Mouse (Mus musculus) urinary bladder, postnatal 4 days (tissue): ENCODE measurements around the gene Patz1.

Source experiments
- DNase-seq, 2 experiments: peaks; one replicate each; pipeline ENCODE4 v3.0.0; 2021 to 2022; ENCODE audit warnings: low spot score in 2 of 2

The Patz1 gene

GRCm38 (mm10) chr11:3288521-3289301 lies at the start of gene Patz1:
Gene Patz1, plus strand, starts transcription at chr11:3288874.
- DNase-seq = no peak

- no peak for DNase-seq
Observed at GRCm38 (mm10) chr11:3242395-3242794, 46.3 kb upstream of the Patz1 start.

GRCm38 (mm10) chr11:3243771-3244170 lies 44.9 kb upstream of the Patz1 start:
- no peak for DNase-seq

- no peak for DNase-seq
Observed at GRCm38 (mm10) chr11:3247387-3247786, 41.3 kb upstream of the Patz1 start.

GRCm38 (mm10) chr11:3259537-3259936 lies 29.1 kb upstream of the Patz1 start:
- no peak for DNase-seq

- no peak for DNase-seq
Observed at GRCm38 (mm10) chr11:3265291-3266078, 23.2 kb upstream of the Patz1 start.

- DNase-seq = peak; percentile 94 to 95
Observed at GRCm38 (mm10) chr11:3266079-3266685, 22.5 kb upstream of the Patz1 start, which contains the start of gene Drg1. Gene Drg1, minus strand, starts transcription at chr11:3266415.

- no peak for DNase-seq
Observed at GRCm38 (mm10) chr11:3267133-3267532, 21.5 kb upstream of the Patz1 start.

- DNase-seq = peak in 1 of 2 experiments; percentile 9
Observed at GRCm38 (mm10) chr11:3269241-3269640, 19.4 kb upstream of the Patz1 start.

- DNase-seq = no peak
Observed at GRCm38 (mm10) chr11:3278351-3278750, 10.3 kb upstream of the Patz1 start.

- no peak for DNase-seq
Observed at GRCm38 (mm10) chr11:3279729-3280128, 8.9 kb upstream of the Patz1 start.

GRCm38 (mm10) chr11:3282887-3283286 lies 5.8 kb upstream of the Patz1 start:
- no peak for DNase-seq

GRCm38 (mm10) chr11:3283645-3284044 lies 5.0 kb upstream of the Patz1 start:
- DNase-seq = no peak

- DNase-seq = no peak
Observed at GRCm38 (mm10) chr11:3285940-3286339, 2.7 kb upstream of the Patz1 start.

GRCm38 (mm10) chr11:3287131-3287530 lies 1.5 kb upstream of the Patz1 start:
- DNase-seq = no peak

GRCm38 (mm10) chr11:3287921-3288320 lies 753 bp upstream of the Patz1 start:
- no peak for DNase-seq

- peak; percentile 77 to 79 for DNase-seq
Observed at GRCm38 (mm10) chr11:3289302-3289802, 678 bp downstream of the Patz1 start.

GRCm38 (mm10) chr11:3289803-3290639 lies 1.3 kb downstream of the Patz1 start:
- peak; percentile 78 to 83 for DNase-seq

- peak in 1 of 2 experiments; percentile 40 for DNase-seq
Observed at GRCm38 (mm10) chr11:3290640-3291310, 2.1 kb downstream of the Patz1 start.

- DNase-seq = no peak
Observed at GRCm38 (mm10) chr11:3291311-3292061, 2.8 kb downstream of the Patz1 start.
